Mouse (Mus musculus): Measurements from ENCODE around the gene Vmac. TPM values are rescaled to one million over a fixed set of nuclear protein-coding genes. Genes with fewer than 3 reads are reported as not detected.

Gene Vmac
- polyA plus RNA-seq, 1 experiment from 2014 or later = 16.7 TPM

DNA sequence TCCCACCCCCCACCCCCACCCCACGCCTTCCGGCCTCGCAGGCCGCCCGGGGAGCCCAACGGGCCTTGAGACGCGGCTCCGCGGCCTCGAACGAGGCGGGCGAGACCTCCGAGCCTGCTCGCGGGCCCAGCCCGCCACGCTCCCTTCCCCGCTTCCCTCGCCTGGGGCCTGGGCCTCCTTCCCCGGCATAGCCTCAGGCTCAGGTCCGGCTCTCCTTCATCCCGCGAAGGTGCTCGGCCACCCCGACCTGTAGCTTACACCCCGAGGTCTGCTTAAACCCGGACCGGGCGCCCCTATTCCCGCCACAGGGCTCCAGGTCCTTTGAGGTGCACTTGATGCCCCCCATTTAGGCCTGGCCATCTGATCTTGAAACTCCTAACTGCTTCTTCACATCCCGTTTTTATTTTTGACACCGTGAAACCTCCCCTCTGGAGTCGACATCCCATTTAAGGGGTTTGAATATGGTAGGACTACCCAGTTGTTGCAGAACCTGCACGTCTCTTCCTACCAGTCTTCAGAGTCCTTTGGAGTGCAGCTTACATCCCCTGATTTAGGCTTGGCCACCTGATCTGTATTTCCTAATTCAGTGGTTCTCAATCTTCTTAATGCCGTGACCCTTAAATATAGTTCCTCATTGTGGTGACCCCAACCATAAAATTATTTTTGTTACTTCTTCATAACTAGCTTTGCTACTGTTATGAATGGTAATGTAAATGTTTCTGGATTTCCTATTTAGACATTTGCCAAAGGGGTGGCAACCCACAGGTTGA is 44.0 kb downstream of the Vmac start:
- ATAC-seq (ENCODE audit: low FRiP score, low read depth) = no peak; the same call in 1 of the 2 replicates
- Histone ChIP-seq H3K9ac (peak overlapping the region; percentile 89), H3K27ac (replicated peaks) (peak overlapping the region; percentile 85), H3K36me3 (peaks cover 8% of the 10 kb centered on the region; the same call in 1 of the 2 replicates), H3K4me2 (peak overlapping the region; percentile 84), H3K4me3 (peak overlapping the region; percentile 96), H3K4me1 (replicated peaks) (peaks cover 41% of the 10 kb centered on the region), H3K9me3 (no peaks in the 10 kb centered on the region), H3K27me3 (no peaks in the 10 kb centered on the region)
- 2% methylated on average over 37 of the region's 37 CpGs for WGBS

DNA sequence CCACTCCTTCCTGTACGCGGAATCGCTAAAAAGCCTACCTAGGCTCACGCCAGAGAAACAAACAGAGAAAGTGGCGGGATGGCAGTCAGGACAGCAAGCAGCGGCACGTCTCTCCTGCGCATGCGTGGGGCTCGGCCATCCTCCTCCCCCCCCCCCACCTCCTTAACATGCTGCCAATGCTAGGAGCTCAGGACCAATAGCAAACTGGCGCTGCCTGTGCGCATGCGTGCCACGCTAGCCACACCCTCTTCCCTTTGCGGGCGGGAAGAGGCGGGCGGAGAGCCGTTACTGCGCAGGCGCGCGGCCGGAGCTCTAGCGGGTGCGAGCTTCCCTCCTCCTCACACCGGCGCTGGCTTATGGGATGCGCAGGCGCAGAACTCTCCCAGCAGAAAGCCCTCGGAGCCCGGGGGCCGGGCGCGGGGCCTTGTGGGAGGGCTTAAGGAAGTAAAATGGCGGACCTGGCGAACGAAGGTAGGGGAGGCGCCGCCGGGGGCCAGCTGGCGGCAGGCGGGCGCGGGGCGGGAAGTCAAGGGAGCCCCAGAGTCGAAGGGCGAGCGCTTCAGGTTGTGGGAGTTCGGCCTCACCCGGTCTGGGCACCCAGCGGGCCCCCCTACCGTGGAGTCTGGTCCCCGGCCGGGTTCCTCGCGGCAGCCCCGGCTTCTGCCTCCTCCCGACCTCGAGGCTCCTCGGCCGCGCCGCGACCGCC is 44.7 kb downstream of the Vmac start, which contains the start of gene Ranbp3:
TSS of gene Ranbp3 (plus strand) at position 354 of the 706 bp plus-strand sequence.
- under 1% methylated on average over 59 of the region's 66 CpGs for WGBS
- H3K4me1 ChIP-seq (replicated peaks) = peaks cover 47% of the 10 kb centered on the region

DNA sequence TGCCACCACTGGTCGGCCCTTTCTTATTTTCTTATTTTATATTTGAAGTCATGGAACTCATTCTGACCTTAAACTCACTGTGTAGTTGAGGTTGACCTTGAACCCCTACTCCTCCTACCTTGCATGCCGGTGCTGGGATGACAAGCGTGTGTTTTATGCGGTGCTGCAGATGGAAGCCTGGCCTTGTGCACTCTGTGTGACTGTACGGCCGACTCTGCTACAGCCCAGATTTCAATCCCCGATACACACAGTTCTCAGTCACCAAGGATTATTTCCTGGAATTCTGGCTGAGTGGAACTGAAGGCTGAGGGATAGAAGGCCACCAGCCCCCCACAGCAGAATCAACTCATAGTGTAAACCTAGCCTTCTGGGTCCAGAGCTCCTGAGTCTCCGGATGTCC is 48.1 kb downstream of the Vmac start:
- Histone ChIP-seq H3K9me3 (no peaks in the 10 kb centered on the region), H3K9ac (no peak overlapping the region), H3K27me3 (peaks cover 11% of the 10 kb centered on the region), H3K36me3 (no peaks in the 10 kb centered on the region), H3K4me1 (replicated peaks) (peaks cover 19% of the 10 kb centered on the region), H3K4me2 (no peak overlapping the region), H3K27ac (replicated peaks) (no peak overlapping the region), H3K4me3 (no peak overlapping the region)
- ATAC-seq (ENCODE audit: low FRiP score, low read depth) = no peak
- 89% methylated on average over 8 of the region's 8 CpGs for whole genome bisulfite sequencing

More for the DNA sequence above, 44.7 kb downstream of the Vmac start, which contains the start of gene Ranbp3:
- H3K9ac ChIP-seq = peak within 1 kb of the TSS; percentile 89
- H3K27ac ChIP-seq (replicated peaks) = peak within 1 kb of the TSS; percentile 90
- no peaks in the 10 kb centered on the region for H3K9me3 ChIP-seq
- H3K4me3 ChIP-seq = peak within 1 kb of the TSS; percentile 96
- peak; percentile 91 for ATAC-seq (ENCODE audit: low FRiP score, low read depth)
- peak within 1 kb of the TSS; percentile 84 for H3K4me2 ChIP-seq
- peaks cover 8% of the 10 kb centered on the region; the same call in 1 of the 2 replicates for H3K36me3 ChIP-seq
- H3K27me3 ChIP-seq = peaks cover 3% of the 10 kb centered on the region

DNA sequence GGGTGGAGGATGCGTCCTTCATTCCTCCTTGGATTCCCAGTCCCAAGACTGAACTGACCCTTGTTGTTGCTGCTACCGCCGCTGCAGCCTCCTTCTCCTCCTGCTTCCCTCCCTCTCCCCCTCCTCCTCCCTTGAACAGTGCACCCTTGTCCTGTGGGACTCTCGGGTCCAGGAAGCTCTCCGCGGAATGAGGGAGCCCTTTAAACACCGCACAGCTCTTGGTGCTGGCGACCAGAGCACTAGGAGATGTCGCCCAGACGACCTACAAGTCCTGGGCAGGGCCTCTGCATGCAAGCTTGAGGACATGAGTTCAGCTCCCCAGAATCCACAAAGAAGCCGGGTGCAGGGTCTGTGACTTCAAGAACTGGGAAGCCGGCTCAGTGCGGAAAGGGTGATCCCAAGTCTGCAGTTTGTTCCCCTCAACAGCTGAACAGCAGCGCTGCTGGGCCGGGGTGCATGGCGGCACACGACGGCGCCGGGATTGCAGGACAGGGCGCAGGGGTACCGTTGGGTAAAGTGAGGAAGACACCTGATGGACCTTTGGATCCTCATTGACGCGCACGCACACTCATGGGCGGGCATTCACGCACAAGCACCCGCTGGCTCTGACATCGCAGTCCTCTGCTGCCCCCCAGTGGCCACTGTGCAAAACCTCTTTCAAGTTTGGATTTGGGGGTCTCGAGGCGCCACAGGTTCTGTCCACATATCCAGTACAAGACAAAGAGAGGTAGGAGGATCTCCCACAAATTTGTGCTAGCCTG is 49.3 kb downstream of the Vmac start:
- peak; percentile 9; the same call in 1 of the 2 replicates for ATAC-seq (ENCODE audit: low FRiP score, low read depth)
- Histone ChIP-seq H3K4me2 (peak overlapping the region; percentile 94), H3K27me3 (peaks cover 11% of the 10 kb centered on the region), H3K9ac (peak overlapping the region; percentile 43), H3K27ac (replicated peaks) (no peak overlapping the region), H3K36me3 (no peaks in the 10 kb centered on the region), H3K9me3 (no peaks in the 10 kb centered on the region), H3K4me1 (replicated peaks) (peaks cover 10% of the 10 kb centered on the region), H3K4me3 (peak overlapping the region; percentile 44)
- 8% methylated on average over 31 of the region's 31 CpGs for WGBS

DNA sequence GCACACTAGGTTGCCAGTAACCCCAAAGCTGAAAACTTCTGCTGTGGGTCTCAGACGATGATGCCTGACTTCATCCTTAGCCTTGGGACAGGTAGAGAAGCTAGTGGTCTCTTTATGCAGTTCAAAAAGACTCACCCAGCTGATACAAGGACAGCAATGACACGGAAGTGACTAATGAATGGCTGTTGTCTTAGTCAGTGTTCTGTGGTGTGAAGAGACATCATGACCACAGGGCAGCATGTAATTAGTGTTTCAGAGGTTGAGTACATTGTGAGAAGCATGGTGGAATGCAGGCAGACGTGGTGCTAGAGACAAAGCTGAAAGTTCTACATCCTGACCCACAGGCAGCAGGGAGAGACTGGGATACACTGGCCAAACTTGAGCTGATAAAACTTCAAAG is 50.2 kb downstream of the Vmac start:
- no peak overlapping the region for H3K27ac ChIP-seq (replicated peaks)
- H3K4me2 ChIP-seq = no peak overlapping the region
- WGBS = 69% methylated on average over 3 of the region's 3 CpGs
- no peak overlapping the region for H3K4me3 ChIP-seq
- H3K9me3 ChIP-seq = no peaks in the 10 kb centered on the region
- H3K9ac ChIP-seq = no peak overlapping the region
- H3K36me3 ChIP-seq = no peaks in the 10 kb centered on the region
- H3K4me1 ChIP-seq (replicated peaks) = peaks cover 9% of the 10 kb centered on the region
- ATAC-seq (ENCODE audit: low FRiP score, low read depth) = no peak
- peaks cover 11% of the 10 kb centered on the region for H3K27me3 ChIP-seq

DNA sequence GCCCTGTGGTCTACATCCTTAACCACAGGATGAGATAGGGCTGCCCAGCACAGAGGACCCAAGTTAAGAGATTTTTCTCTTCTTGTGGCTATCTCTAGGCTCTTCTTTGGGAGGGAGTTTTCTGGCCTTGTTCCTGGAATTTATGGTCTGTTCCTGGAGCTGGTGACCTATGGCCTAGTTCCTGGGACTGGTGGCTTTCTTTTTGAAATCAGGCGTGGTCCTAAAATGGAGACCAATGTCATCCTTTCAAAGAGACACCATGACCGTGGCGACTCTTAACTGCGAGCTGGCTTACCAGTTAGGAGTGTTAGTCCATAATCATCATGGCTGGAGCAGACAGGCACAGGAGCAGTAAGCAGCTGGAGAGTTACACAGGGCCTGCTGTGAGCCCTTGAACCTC is 51.4 kb downstream of the Vmac start:
- Histone ChIP-seq H3K27ac (replicated peaks) (no peak overlapping the region), H3K4me2 (no peak overlapping the region), H3K36me3 (no peaks in the 10 kb centered on the region), H3K27me3 (peaks cover 11% of the 10 kb centered on the region), H3K9ac (no peak overlapping the region), H3K4me1 (replicated peaks) (peaks cover 5% of the 10 kb centered on the region), H3K4me3 (no peak overlapping the region), H3K9me3 (no peaks in the 10 kb centered on the region)
- 90% methylated on average over 4 of the region's 4 CpGs for WGBS
- no peak for ATAC-seq (ENCODE audit: low FRiP score, low read depth)

DNA sequence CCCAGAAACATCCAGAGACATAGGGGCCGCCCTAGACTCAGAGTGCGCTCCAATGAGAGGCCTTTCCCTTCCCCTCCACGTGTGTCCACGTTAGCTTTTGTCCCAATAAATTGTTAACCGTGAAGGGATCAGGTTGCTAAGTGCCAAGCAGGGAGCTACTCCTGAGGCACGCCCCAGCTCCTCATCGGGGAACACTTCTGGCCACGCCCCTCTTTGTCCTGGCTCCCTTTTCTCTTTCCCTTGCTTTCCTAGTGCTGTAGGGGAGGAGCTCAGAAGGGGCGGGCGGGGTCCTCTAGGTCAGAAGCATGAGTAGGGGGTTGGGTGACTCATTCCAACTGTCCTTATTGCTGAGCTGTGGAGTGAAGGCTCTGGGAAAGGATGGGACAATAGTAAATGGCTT is 53.5 kb downstream of the Vmac start:
- peaks cover 11% of the 10 kb centered on the region for H3K27me3 ChIP-seq
- 4% methylated on average over 10 of the region's 10 CpGs for WGBS
- H3K4me3 ChIP-seq = no peak overlapping the region
- no peak for ATAC-seq (ENCODE audit: low FRiP score, low read depth)
- no peaks in the 10 kb centered on the region for H3K9me3 ChIP-seq
- H3K4me1 ChIP-seq (replicated peaks) = peaks cover 5% of the 10 kb centered on the region
- H3K9ac ChIP-seq = no peak overlapping the region
- no peaks in the 10 kb centered on the region for H3K36me3 ChIP-seq
- H3K27ac ChIP-seq (replicated peaks) = no peak overlapping the region
- H3K4me2 ChIP-seq = no peak overlapping the region

Other genes starting within 250 kb of the Vmac start
- gene Ptprs, start 241.5 kb downstream of the Vmac start, polyA plus RNA-seq (2015; fragmentation: Nextera tagmentation; extraction: Ambion mirVana) = 277 and 302 TPM in 2 replicates
- gene Znrf4, start 205.6 kb downstream of the Vmac start, polyA plus RNA-seq (2015; fragmentation: Nextera tagmentation; extraction: Ambion mirVana) = 0.17 TPM in 1 of 2 replicates, not detected in the other
- 0.46 and 1.3 TPM in 2 replicates for gene Gm20219, start 163.6 kb downstream of the Vmac start, polyA plus RNA-seq (2015; fragmentation: Nextera tagmentation; extraction: Ambion mirVana)
- gene Safb2, start 133.4 kb downstream of the Vmac start, polyA plus RNA-seq (2015; fragmentation: Nextera tagmentation; extraction: Ambion mirVana) = 71.4 and 81.2 TPM in 2 replicates
- 105 and 116 TPM in 2 replicates for gene Safb, start 133.2 kb downstream of the Vmac start, polyA plus RNA-seq (2015; fragmentation: Nextera tagmentation; extraction: Ambion mirVana)
- gene 2410015M20Rik, start 108.3 kb downstream of the Vmac start, polyA plus RNA-seq (2015; fragmentation: Nextera tagmentation; extraction: Ambion mirVana) = 180 and 193 TPM in 2 replicates
- gene Rpl36, start 104.6 kb downstream of the Vmac start, polyA plus RNA-seq (2015; fragmentation: Nextera tagmentation; extraction: Ambion mirVana) = 939 and 1,057 TPM in 2 replicates
- gene Lonp1, start 91.1 kb downstream of the Vmac start, polyA plus RNA-seq (2015; fragmentation: Nextera tagmentation; extraction: Ambion mirVana) = 44.2 and 49.2 TPM in 2 replicates
- 1.2 and 1.7 TPM in 2 replicates for gene Catsperd, start 89.9 kb downstream of the Vmac start, polyA plus RNA-seq (2015; fragmentation: Nextera tagmentation; extraction: Ambion mirVana)
- gene Ranbp3, start 44.7 kb downstream of the Vmac start, polyA plus RNA-seq (2015; fragmentation: Nextera tagmentation; extraction: Ambion mirVana) = 103 and 107 TPM in 2 replicates
- gene Ndufa11, start 255 bp downstream of the Vmac start, polyA plus RNA-seq (2015; fragmentation: Nextera tagmentation; extraction: Ambion mirVana) = 579 and 588 TPM in 2 replicates
- gene Nrtn, start 39.5 kb upstream of the Vmac start, polyA plus RNA-seq (2015; fragmentation: Nextera tagmentation; extraction: Ambion mirVana) = 2.5 and 2.6 TPM in 2 replicates
- gene Dus3l, start 46.7 kb upstream of the Vmac start, polyA plus RNA-seq (2015; fragmentation: Nextera tagmentation; extraction: Ambion mirVana) = 89.7 and 96.9 TPM in 2 replicates
- gene Prr22, start 52.2 kb upstream of the Vmac start, polyA plus RNA-seq (2015; fragmentation: Nextera tagmentation; extraction: Ambion mirVana) = 0.54 and 1.0 TPM in 2 replicates
- gene Rfx2, start 113.0 kb upstream of the Vmac start, polyA plus RNA-seq (2015; fragmentation: Nextera tagmentation; extraction: Ambion mirVana) = 4.8 and 6.7 TPM in 2 replicates
- gene Acsbg2, start 156.4 kb upstream of the Vmac start, polyA plus RNA-seq (2015; fragmentation: Nextera tagmentation; extraction: Ambion mirVana) = not detected in 2 replicates
- gene 1700061G19Rik, start 157.5 kb upstream of the Vmac start, polyA plus RNA-seq (2015; fragmentation: Nextera tagmentation; extraction: Ambion mirVana) = 0.43 and 0.61 TPM in 2 replicates
- gene Mllt1, start 217.4 kb upstream of the Vmac start, polyA plus RNA-seq (2015; fragmentation: Nextera tagmentation; extraction: Ambion mirVana) = 89.1 and 93.3 TPM in 2 replicates